Mouse (Mus musculus): ENCODE data around the gene Pdia4. TPM values are rescaled to one million over a fixed set of nuclear protein-coding genes. Genes with fewer than 3 reads are reported as not detected.
"Not testable (repeated sequence)": the region's sequence is repeated elsewhere in the genome, so short reads cannot be mapped to it uniquely, and the experiment has no call there.

Pdia4 gene
- polyA plus RNA-seq, 1 experiment: 35.4 TPM

GRCm38 (mm10) chr6:47768520-47768919, 44.7 kb downstream of the Pdia4 start:
- not testable (repeated sequence) for DNase-seq (ENCODE audit: extremely low spot score in 1 of 2, low spot score in 1 of 2)

- not testable (repeated sequence) for DNase-seq (ENCODE audit: extremely low spot score in 1 of 2, low spot score in 1 of 2)
Observed at GRCm38 (mm10) chr6:47767355-47767754, 45.9 kb downstream of the Pdia4 start.

GRCm38 (mm10) chr6:47762686-47763085, 50.5 kb downstream of the Pdia4 start:
- not testable (repeated sequence) for DNase-seq (ENCODE audit: extremely low spot score in 1 of 2, low spot score in 1 of 2)

- not testable (repeated sequence) for DNase-seq (ENCODE audit: extremely low spot score in 1 of 2, low spot score in 1 of 2)
Observed at GRCm38 (mm10) chr6:47759406-47759805, 53.8 kb downstream of the Pdia4 start.

- peak; percentile 85 to 96 for DNase-seq (ENCODE audit: extremely low spot score in 1 of 2, low spot score in 1 of 2)
Observed at GRCm38 (mm10) chr6:47757849-47758248, 55.4 kb downstream of the Pdia4 start.

- not testable (repeated sequence) for DNase-seq (ENCODE audit: extremely low spot score in 1 of 2, low spot score in 1 of 2)
Observed at GRCm38 (mm10) chr6:47757429-47757828, 55.8 kb downstream of the Pdia4 start.

- DNase-seq (ENCODE audit: extremely low spot score in 1 of 2, low spot score in 1 of 2): not testable (repeated sequence)
Observed at GRCm38 (mm10) chr6:47753144-47753543, 60.1 kb downstream of the Pdia4 start.

- peak; percentile 92 to 99 for DNase-seq (ENCODE audit: extremely low spot score in 1 of 2, low spot score in 1 of 2)
Observed at GRCm38 (mm10) chr6:47748306-47748705, 64.9 kb downstream of the Pdia4 start.

GRCm38 (mm10) chr6:47747886-47748285, 65.3 kb downstream of the Pdia4 start:
- not testable (repeated sequence) for DNase-seq (ENCODE audit: extremely low spot score in 1 of 2, low spot score in 1 of 2)

Other genes with a start within 250 kb of the Pdia4 start
- 21.1 and 24.6 TPM in 2 replicates for gene Ezh2, start 218.1 kb downstream of the Pdia4 start, polyA plus RNA-seq (2012; rRNA removed)
- gene Zfp786, start 17.4 kb upstream of the Pdia4 start, polyA plus RNA-seq (2012; rRNA removed): 2.4 TPM in 2 replicates
- 14.3 and 15.4 TPM in 2 replicates for gene Zfp398, start 22.2 kb upstream of the Pdia4 start, polyA plus RNA-seq (2012; rRNA removed)
- gene Zfp282, start 63.8 kb upstream of the Pdia4 start, polyA plus RNA-seq (2012; rRNA removed): 11.2 and 11.5 TPM in 2 replicates
- gene Zfp212, start 107.0 kb upstream of the Pdia4 start, polyA plus RNA-seq (2012; rRNA removed): 10.5 and 12.9 TPM in 2 replicates
- 28.6 and 34.0 TPM in 2 replicates for gene Zfp956, start 140.0 kb upstream of the Pdia4 start, polyA plus RNA-seq (2012; rRNA removed)
- 22.9 and 23.1 TPM in 2 replicates for gene Zfp777, start 235.5 kb upstream of the Pdia4 start, polyA plus RNA-seq (2012; rRNA removed)

Data from frontal cortex, adult 2 months (tissue).